Mouse (Mus musculus) naive thymus-derived CD4-positive, alpha-beta T cell, adult 2 months (primary cell): Measurements from ENCODE around the gene Clec4f.
A peak's percentile ranks its signal among the peaks of the same experiment; 100 is the strongest.
"Not testable (repeated sequence)": the region's sequence is repeated elsewhere in the genome, so short reads cannot be mapped to it uniquely, and the experiment has no call there.

Experiments used
- DNase-seq: peaks from one replicate; pipeline ENCODE4 v3.0.0-alpha.2; 2011; ENCODE audit warnings: low read depth

Gene Clec4f

DNA sequence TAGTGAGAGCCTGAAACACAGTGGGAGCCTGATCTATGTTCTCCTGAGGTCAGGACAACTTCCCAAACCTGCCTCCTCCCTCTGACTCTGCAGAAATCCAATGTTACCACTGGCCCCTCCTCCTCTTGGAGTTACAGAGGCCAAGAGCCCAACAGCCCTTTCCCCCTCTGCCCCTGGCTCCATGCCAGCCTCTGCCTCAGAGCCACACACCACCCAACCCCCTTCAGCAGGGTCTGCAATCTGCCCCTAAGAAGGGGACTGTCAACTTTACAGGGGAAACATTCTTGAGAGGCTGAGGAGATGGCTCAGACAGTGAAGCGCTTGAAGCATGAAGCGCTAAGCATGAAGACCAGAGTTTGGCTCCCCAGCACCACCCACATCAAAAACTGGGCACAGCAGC is at the start of gene Clec4f:
Clec4f (minus strand) TSS at position 101 of the 400 bp plus-strand sequence.
- no peak for DNase-seq

DNA sequence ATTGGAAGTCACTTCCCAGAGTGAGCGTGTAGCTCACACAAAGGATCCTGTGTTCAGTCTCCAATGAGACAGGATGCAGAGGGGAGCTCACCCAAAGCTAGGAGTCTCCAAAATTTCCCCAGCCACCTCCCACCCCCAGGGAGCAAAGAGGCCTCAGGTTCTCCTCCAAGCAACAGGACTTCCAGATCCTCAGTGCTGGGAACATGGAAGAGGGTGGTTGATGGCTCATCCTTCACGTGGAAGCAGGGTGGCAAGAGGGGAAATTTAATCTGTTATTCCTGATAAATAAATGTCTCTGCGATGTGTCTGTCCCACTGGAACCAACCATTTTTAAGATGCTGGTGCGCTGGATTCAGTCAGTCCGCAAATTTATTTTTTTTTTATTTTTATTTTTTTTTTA is 48.7 kb upstream of the Clec4f start:
- no peak for DNase-seq

DNA sequence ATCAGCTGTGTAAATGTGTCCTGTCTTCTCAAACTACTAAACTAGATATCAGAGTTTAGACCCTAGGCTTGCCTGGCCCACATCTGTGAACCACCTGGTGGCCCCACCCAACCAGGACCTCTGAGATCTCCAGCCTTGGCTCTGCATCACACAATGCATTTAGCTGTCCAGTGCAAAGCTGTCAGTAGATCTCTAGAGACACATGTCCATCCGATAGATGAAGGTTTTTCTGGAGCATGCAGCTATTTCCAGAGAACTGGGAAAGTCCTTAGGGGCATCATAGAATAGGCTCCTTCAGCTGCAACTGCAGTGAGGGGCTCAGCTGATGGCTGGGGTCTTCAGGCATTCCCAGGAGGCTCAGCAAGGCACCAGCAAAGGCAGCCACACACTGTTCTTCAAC is 48.3 kb upstream of the Clec4f start:
- no peak for DNase-seq

DNA sequence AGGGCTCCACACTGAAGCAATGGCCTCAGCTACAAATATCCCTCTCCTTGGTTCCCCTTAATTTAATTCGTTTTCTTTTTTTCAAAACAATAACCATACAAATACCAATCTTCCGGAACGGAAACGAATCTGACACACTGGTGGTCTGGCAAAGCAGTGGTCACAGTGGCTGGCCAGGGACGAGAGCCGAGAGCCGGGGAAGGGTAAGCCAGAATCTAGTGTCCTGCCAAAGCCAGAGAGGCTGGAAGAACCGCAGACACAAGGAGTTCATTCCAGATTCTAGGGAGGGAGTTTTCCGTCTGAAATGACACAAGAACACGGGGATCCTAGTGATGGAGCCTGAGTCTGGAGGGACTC is 47.7 kb upstream of the Clec4f start:
- no peak for DNase-seq

DNA sequence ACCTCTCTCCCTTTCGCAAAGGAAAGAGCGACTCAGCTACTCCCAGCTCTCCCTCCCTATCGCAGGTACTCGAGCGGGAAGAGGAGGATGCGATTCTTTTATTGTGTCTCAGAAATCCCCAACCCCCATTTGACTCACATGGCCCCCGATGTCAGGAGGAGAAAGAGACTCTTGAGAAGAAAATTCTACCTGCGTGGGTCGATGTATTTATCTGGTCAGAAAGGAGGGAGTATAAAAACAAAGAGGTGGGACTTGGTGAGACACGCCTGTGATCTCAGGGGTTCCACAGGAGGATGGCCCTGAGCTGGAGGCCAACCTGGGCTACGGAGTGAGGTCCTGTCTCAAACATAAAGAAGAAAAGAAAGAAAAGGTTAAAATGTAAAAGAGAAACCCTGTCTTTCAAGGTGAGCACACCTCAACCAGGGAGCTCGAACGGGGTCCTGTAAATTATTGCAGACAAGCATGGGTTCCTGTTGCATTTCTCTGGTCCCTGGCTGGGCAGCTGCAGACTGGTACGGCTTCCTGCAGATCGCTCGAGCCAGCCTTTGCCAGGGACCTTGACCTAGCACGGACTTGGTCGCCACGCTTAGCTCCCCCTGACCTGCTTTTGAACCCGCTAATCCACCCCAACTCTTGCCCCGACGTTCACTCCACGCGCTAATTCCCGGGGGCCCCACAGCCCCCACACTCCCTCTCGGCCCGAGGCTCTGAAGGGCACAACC is 47.2 kb upstream of the Clec4f start:
- no peak for DNase-seq

DNA sequence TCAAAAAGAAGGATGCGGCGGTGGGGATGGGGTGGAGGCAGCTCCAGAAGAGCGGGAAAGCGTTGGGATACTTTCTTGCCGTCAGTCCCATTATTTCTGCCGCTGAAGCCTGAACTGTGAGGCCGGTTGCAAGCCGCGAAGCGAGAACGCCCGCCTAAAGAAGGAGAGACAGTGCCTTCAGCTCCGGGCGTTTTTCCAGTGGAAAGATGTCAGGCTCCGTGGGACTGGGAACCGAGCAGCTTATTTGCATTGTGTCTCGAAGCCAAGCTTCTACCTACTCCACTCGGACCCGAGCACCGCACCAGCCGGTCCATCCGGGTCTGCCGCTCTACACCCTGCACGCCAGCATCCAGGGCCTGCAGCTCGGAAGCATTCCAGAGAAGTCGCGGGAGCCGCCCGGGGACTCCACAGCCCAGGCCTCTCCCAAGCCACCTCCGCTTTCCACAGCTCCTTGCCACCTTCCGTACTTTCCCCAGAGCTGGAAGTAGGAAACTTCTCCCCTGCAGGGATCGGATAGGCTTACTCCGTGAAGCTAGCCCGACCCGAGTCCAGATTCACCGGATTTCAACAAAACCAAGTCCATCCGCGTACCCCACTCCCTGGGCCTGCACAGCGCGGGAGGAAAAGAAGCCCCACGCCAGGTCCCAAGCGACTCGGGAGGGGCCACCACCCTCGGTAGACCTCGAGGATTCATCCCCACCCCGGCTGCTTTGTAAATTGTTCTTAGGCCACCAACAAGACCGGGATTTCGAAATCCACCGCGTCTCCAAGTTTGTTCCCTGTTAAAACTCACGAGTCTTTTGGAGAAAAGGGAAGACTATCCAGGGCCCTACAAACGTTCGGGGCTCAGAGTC is 46.4 kb upstream of the Clec4f start:
- DNase-seq, result no peak

DNA sequence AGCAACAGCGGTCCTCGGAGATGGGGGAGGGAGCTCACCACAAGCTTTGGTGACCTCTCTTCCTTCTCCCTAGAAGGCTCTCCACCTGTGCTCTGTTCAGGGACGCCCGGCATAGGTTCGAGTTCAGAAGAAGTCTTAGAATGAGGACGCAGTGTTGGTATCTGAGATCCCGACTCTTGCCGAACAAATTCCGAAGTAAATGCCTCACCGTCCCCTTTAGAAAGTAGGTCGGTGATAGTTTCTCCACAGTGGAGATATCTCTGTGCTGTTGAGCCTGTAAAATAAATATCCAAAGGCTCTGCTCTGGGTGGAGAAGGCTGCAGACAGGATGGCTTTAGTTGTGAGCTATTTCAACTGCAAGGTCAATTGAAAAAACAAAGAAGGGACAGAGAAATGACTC is 45.0 kb upstream of the Clec4f start:
- no peak for DNase-seq

DNA sequence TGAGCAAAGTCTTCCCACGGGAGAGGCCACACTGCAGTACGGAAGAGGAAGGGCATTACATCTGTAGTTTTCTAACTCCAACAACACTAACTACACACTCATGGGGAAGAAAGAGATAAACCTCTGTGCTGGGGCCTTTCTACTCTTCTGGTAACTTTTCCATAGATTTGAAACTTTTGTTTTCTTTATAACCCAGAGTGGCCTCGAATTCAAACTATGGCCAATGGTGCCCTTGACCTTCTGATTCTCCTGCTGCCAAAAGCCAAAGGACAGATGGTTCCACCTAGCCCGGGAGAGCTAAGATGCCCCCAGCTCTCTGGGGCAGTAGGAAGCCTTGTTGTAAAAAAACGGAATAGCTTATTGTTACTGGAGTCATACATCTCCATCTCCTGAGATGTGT is 44.0 kb upstream of the Clec4f start:
- no peak for DNase-seq

DNA sequence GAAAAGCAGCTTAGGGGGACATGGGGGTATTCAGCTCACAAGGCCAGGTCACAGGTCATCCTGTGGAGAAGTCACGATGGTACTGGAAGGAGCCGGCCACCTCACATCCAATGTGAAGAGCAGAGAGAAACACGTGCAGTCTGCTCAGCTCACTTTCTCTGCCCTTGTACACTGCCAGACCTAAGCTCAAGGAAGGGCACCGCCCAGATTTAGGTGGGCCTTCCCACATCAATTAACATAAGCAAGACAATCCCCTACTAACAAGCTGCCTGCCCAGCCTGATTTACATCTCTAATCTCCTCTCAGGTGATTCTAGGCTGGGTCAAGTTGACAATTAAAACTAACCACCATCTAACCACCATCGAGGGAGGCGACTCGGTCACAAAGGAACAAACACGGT is 41.9 kb upstream of the Clec4f start:
- no peak for DNase-seq

DNA sequence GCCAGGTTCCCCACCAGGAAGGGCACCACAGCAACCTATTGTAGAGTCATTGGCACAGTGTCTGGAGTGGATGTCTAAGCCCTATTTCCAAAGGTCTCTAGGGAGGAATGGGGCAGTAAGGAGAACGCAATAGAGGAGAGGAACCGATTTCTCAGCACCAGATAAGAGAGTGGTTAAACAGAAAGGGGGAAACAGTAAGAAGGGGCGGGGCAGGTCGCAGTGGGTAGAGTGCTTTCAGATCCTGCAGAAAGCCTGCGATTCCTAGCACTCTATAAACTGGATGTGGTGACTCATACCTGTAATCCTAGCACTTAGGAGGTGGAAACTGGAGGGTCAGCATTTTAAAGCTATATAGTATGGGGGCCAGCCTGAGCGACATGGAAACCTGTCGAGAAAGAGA is 40.7 kb upstream of the Clec4f start:
- no peak for DNase-seq

DNA sequence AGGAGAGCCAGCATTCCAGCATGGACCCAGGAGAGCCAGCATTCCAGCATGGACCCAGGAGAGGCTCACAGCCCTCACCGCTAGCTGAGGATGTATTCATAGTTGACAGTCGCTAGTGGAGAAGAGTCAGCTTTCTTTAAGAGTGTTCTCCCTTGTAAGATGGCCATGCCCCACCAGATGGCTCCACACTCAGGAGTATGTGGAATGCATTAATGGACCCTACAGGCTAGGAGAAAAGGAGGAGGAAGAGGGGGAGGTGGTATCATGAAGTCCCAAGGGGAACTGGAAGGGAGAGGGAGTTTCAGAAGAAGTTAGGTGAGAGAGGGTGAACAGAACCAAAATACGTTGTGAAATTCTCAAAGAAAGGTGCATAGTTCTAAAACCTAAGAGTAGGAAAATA is 39.7 kb upstream of the Clec4f start:
- DNase-seq, result no peak

DNA sequence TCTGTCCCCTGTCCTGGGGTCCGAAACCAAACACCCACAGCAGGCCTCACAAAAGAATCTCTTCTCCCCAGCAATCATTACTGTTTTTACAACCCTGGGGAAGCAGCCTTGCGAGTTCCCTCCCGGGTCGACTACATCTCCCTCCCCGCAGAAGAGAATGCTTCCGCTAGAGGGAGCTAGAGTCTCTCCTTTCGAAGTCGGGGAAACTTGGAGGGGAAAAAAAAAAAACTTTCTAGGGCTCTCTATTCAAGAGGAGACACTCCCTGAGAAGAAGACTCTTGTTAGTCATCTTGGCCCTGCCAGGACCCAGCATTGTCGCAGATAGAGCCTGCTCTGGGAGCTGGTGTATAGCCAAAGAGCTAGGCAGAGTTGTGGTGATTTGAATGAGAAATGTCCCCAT is 37.8 kb upstream of the Clec4f start:
- DNase-seq, result peak; percentile 79

DNA sequence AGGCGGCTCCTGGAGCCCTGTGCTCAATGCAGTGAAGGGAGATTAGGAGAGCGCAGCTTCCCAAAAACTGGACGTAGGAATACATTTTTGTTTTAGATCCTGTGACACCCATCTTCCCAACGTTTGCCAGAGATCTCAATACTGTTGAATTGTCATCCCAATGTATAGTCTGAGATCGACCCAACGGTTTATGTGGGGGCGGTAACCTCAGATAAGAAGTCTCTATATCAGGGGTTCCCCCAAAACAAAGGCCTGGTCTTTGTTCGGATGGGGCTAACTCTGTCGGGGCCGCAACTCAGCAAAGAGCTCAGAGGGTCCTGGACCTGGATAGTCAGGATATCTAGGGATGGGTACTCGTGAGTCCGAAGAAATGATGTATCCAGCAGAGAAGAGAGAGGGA is 37.0 kb upstream of the Clec4f start:
- no peak for DNase-seq

DNA sequence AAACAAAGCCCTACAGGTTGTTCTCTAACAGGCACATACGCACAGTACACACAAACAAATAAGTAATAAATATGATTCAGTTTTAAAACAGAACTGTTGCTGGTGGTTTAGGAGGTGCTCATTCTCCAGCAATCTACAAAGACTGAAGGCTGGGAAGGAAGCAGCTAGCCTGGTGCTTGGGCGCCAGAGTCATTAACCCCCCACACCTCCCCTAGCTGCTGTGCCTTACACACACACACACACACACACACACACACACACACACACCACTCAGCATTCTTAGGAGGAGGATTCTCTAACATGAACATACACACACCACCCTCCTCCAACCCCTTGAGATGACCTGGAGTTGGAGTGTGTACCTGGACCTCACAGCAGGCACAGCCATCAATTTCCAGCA is 34.9 kb upstream of the Clec4f start:
- no peak for DNase-seq

DNA sequence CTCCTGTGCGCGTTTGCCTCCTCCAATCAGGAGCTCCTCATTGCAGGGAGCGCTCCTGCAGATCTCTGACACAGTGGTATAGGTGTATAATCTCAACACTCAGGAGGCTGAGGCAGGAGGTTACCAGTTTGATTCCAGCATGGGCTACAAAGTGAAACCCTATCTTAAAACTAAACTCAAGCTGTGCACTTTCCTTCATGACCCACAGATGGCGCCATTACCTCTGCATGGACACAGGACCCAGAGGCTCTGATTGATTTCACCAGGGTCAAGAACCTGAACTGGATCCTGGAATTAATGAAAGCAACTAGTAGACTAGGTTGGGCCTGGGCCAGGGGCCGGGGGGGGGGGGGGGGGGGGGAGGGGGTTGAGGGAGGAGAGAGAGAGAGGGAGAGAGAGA is 34.3 kb upstream of the Clec4f start:
- peak; percentile 57 for DNase-seq

DNA sequence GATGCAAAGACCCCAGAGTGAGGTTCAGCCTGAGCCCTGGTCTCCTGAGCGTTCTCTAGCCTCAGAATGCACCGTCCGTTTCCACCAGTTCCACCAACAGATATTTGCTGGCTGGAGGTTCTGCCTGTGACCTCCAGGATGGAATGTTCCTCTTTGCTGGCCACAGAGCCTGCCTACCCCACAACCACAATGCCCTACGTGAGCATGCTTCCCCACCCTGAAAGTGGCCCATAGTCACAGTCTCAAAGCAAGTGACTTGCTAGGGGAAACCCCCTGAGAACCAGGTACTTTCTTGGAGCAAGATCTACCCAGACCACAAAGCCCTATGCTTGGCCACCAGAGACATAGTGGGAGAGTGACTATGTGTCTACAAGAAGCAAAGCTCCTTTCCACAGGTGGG is 33.4 kb upstream of the Clec4f start:
- DNase-seq, result no peak

DNA sequence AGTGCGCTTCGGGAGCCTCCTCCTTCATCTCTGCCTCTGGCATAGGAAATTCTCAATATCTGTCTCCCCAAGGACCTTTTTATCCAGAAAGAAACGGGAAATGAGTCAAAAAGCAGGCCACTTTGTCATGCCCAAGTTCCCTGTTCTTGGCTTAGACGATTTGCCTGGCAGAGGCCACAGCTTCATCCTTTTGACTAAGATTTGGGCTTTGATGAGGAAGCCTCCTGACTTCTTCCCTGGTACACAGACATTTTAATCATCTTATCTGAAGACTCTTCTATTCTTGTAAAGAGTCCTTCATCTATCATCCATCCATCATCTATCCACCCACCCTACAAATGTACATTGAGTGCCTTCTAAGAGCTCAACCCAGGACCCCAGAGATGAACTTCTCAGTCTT is 21.8 kb upstream of the Clec4f start, which contains the start of gene Cd207:
Cd207 (minus strand) TSS at position 101 of the 400 bp plus-strand sequence.
- no peak for DNase-seq

DNA sequence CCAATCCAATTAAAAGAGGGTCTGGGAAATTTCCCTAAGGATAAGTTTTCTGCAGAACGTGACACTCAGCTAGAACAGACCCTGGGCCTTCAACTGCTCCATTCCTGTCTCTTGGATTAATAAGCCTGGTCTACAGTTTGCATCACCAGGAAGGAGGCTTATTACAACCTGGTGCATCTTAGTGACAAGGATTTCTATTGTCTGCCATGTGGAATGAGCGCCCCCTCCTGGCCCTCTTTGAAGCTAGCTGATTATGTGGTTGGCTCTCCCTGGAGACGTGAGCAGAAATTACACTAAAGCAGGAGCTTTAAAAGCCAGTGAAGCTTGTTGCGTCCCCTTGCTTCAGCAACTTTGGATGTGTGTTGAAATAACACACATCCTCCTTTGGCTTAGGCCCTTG is 17.4 kb upstream of the Clec4f start:
- DNase-seq, result peak; percentile 78

DNA sequence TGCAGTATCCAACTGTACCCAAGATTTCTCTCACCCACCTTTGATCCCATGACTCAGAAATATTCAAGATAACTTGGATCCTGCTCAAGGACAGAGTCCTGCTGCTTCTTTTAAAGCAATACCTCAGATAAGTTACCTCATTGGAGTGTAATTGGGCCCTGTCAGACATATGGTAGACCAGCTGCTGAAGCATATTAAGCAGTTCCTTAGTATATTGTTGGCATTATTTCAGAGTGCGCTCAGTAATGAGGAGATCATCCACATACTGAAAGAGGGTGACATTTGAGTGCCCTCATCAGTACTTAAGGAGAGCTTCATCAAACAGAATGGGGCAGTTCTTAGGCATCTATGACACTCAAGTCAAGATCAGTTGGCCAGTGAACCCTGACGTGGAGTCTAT is 9.0 kb upstream of the Clec4f start:
- no peak for DNase-seq

DNA sequence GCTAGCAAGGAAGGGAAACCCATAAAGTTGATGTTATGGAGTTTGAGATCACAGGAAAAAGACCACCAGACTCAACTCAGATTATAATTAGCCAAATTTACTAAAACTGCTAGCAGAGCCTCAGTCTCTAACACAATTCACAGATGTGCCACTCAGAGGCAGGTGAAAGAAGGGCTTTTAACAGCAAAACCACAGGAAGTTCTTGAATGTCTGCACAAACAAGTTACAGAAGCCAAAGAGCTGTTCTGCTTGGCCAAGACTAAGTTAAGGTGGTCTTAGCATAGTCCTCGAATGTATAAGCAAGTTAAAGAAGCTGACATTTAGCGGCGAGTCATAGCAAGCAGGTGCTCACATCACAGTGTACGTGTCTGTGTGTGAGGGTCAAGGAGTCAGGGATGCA is 4.8 kb upstream of the Clec4f start:
- DNase-seq, result peak; percentile 33

DNA sequence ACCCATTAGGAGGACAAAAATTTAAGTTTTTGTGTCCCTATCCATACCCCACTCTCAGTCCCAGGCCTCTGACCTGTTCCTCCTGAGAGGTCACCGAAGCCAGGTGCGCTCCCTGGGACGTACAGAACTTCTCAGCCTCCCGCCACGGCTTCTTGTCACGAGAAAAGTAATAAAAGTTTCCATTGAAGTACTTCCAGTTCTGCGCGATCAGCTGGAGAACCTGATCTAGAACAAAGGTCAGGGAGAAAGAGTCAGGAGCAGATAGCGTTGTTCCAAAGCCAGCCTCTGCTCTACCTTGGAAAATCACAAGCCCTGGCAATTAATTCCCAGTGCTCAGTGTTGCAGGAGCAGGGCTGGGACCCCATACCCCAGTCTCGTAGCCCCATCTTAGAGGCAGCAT is 9.3 kb downstream of the Clec4f start:
- DNase-seq, result no peak

DNA sequence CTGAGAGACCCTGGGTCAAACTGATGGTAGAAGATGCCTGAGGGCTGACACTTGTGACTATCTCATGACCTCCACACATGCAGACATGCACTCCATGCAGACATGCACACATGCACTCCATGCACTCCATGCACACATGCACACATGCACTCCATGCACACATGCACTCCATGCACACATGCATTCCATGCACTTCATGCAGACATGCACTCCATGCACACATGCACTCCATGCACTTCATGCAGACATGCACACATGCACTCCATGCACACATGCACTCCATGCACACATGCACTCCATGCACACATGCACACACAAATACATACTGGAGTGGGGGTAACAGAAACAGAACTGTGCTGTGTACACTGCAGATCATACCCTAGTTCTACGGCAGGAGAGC is 20.7 kb downstream of the Clec4f start:
- no peak for DNase-seq

DNA sequence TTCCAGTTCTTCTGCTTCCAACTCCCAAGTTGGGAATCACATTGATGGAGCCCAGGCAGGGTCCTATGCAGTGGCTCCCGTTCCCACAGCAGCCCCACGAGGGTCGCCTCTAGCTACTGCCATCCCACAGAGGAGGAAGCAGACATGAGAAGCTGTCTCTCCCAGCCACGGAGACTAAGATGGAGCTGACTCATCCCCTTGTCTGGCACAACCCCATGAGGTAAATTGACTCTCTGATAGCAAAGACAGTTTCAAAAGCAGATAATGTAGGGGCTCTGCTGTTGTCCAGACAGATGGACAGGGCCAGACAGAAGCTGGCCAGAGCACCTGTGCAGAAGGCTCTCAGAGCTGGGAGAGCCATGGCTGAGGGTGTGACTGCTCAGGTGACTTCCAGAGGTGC is 21.4 kb downstream of the Clec4f start:
- not testable (repeated sequence) for DNase-seq

DNA sequence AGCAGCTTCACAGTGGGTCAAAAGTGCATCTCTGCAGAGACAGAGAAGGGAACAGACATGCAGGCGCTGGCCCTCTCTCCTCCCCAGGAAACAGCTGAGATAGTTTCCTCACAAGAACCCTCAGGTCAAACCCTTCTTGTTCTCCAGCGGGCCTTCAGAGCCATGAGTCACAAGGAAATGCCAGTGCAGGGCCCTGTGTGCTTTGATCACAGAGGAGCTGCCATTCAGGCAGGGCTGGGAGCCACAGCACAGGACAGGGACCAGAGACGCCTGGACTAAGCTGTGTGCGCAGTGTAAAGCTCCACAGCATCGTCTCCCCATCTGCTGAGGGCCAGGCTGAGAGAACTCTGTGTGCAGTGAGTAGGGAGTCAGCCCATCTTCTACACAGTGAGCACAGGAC is 21.9 kb downstream of the Clec4f start:
- not testable (repeated sequence) for DNase-seq
